Mouse (Mus musculus) limb, embryonic 12.5 days (tissue): Measurements from ENCODE around the gene Lmbrd2. TPM values are rescaled to one million over a fixed set of nuclear protein-coding genes. Genes with fewer than 3 reads are reported as not detected.

Experiments
- ATAC-seq: fragments of 200-750 bp; cut with Nextera tagmentation; 2 replicates; pipeline ENCODE4 v1.8.0; 2017; ENCODE audit warnings: low read depth, moderate TSS enrichment; ENCODE audit not compliant: insufficient number of reproducible peaks, insufficient read depth, low FRiP score, low TSS enrichment
- H3K27ac ChIP-seq: fragments of 300-500 bp; sonication (generic); 2 replicates; pipeline ENCODE4 v1.5.1; 2016; ENCODE audit warnings: mild to moderate bottlenecking, moderate library complexity
- H3K27me3 ChIP-seq: fragments of 300-500 bp; sonication (generic); 2 replicates; pipeline ENCODE4 v1.6.1; 2016; ENCODE audit warnings: mild to moderate bottlenecking, moderate library complexity
- H3K36me3 ChIP-seq: fragments of 300-500 bp; sonication (generic); 2 replicates; pipeline ENCODE4 v1.6.1; 2016; ENCODE audit warnings: mild to moderate bottlenecking, moderate library complexity
- H3K4me1 ChIP-seq: fragments of 300-500 bp; sonication (generic); replicated peaks from 2 replicates; pipeline ENCODE4 v1.6.1; 2016
- H3K4me2 ChIP-seq: fragments of 300-500 bp; sonication (generic); 2 replicates; pipeline ENCODE4 v1.6.1; 2016; ENCODE audit warnings: mild to moderate bottlenecking, moderate library complexity
- H3K4me3 ChIP-seq: fragments of 300-500 bp; sonication (generic); replicated peaks from 2 replicates; pipeline ENCODE4 v1.5.1; 2016; ENCODE audit warnings: mild to moderate bottlenecking
- H3K9ac ChIP-seq: fragments of 300-500 bp; sonication (generic); replicated peaks from 2 replicates; pipeline ENCODE4 v1.6.1; 2016; ENCODE audit warnings: mild to moderate bottlenecking, moderate library complexity
- H3K9me3 ChIP-seq: fragments of 300-500 bp; sonication (generic); 2 replicates; pipeline ENCODE4 v1.6.1; 2016; ENCODE audit warnings: mild to moderate bottlenecking, moderate library complexity
- WGBS: fragments of 180-500 bp; shearing (Covaris S2); methylation state at CpG from one replicate; pipeline ENCODE4 v1.1.7; 2016; 5-methylcytosine and 5-hydroxymethylcytosine counted together
- polyA plus RNA-seq: library from polyadenylated mRNA; unstranded; fragments of >200 nt; fragmentation: Nextera tagmentation; extraction: Ambion mirVana; gene quantifications from 2 replicates; pipeline ENCODE4 v1.2.1, GENCODE M21; 2016

Lmbrd2 gene
- 3.4 and 3.5 TPM in 2 replicates for polyA plus RNA-seq

DNA sequence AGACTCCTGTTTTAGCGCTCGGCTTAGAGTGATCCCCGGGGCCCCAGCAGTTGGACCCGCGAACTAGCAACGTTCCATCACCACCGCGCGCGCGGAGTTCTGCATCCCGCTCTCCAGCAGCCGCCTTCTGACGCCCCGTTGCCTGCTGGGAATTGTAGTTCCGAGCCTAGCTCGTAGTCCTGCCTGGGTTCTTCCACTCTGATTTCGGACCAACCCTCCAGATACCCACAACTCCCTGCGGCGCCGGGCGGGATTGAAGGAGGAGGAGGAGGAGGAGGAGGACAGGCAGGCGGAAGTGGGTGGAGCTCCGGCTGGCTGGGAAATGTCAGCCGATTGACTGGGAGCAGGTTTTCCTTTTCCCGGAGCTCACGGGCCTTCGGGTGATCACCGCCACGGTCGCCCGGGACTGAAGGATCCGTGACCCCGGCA is at the start of gene Lmbrd2:
TSS of gene Lmbrd2 (plus strand) at position 299 of the 429 bp plus-strand sequence.
- ATAC-seq, result peak; percentile 98
- H3K9ac ChIP-seq, result peak within 1 kb of the TSS; percentile 78
- peak within 1 kb of the TSS; percentile 78 for H3K4me3 ChIP-seq
- H3K27ac ChIP-seq, result peak within 1 kb of the TSS; percentile 83
- peaks cover 37% of the 10 kb centered on the region for H3K36me3 ChIP-seq
- H3K27me3 ChIP-seq, result no peaks in the 10 kb centered on the region
- peak within 1 kb of the TSS; percentile 76 for H3K4me2 ChIP-seq
- WGBS, result under 1% methylated on average over 34 of the region's 34 CpGs
- no peaks in the 10 kb centered on the region for H3K9me3 ChIP-seq
- peaks cover 16% of the 10 kb centered on the region for H3K4me1 ChIP-seq

DNA sequence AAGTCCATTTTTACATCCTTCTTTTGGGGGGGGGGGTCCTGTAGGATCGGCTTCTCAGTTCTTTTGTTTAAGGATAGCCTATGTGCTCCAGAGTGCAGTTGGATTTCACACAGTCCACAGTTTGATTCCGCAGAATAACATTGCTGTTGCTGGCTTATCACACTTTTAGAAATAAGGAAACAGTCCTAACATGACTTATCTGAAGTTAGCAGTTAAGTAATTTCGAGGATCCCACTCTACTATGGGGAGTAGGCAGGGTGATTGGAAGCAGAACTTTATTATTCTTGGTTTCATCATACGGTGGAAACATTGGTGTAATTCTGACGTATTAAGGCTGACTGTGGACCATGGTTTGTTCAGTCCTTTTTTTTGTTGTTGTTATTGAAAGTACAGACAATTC is 49.7 kb upstream of the Lmbrd2 start:
- no peak overlapping the region for H3K27ac ChIP-seq
- no peak overlapping the region for H3K4me2 ChIP-seq
- no peak overlapping the region for H3K9ac ChIP-seq
- no peak overlapping the region for H3K4me3 ChIP-seq
- no peaks in the 10 kb centered on the region for H3K27me3 ChIP-seq
- 97% methylated on average over 5 of the region's 5 CpGs for WGBS
- H3K36me3 ChIP-seq, result peaks cover 67% of the 10 kb centered on the region
- peaks cover 9% of the 10 kb centered on the region for H3K4me1 ChIP-seq
- H3K9me3 ChIP-seq, result no peaks in the 10 kb centered on the region
- ATAC-seq, result no peak

DNA sequence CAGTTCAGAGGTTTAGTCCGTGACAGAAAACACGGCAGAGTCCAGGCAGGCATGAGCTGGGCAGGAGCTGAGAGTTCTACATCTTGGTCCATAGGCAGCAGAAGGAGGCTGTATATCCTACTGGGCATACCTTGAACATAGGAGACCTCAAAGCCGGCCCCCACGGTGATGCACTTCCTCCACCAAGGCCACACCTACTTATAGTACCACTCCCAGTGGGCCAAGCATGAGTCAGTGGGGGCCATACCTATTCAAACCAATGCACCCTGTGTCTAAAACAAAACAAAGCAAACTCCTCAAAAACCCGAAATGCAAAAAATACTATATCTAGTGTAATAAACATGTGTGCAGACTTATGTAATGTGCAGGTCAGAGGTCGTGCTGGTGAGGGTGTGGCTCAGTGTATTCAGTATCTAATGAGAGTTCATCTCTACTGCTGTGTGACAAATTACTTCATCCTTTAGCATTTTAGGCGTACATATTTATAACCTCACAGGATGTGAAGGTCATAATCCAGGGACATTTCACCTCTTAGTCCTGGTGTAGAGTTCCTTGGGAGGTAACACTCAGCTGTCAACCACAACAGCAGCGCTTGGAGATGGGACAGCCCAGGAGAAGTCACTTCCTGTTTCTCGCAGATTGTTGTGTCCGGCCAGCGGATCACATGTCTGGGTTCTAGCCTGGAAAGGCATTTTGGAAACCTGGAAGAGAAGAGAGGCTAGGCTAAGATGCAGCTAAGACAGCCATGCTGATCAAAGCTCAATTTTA is 46.6 kb upstream of the Lmbrd2 start:
- peaks cover 64% of the 10 kb centered on the region for H3K36me3 ChIP-seq
- no peaks in the 10 kb centered on the region for H3K27me3 ChIP-seq
- no peaks in the 10 kb centered on the region for H3K9me3 ChIP-seq
- no peak overlapping the region for H3K4me3 ChIP-seq
- H3K27ac ChIP-seq, result no peak overlapping the region
- peak overlapping the region; percentile 7; the same call in 1 of the 2 replicates for H3K4me2 ChIP-seq
- no peak overlapping the region for H3K9ac ChIP-seq
- WGBS, result 75% methylated on average over 11 of the region's 11 CpGs
- no peak for ATAC-seq
- peaks cover 9% of the 10 kb centered on the region for H3K4me1 ChIP-seq

DNA sequence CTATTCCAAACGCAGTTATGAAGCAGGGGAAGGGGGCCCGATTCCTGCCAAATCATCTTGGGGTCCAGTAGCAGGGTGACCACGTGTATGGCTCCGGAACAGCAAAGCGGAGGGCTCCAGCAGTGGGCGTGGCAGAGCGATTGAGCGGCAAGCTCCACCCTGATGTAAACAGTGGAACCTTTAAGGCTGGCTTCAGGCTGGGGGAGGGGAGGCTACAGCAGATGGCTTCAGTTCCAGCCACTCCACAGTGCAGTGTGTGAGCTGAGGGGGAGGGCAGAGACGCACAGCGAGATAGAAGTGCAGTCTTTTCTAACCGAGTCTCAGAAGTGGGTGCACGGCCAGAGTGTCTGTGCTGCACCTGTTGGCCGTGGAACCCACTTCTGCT is 46.0 kb upstream of the Lmbrd2 start:
- no peak overlapping the region for H3K27ac ChIP-seq
- WGBS, result 24% methylated on average over 13 of the region's 13 CpGs
- peak overlapping the region; percentile 7; the same call in 1 of the 2 replicates for H3K4me2 ChIP-seq
- no peaks in the 10 kb centered on the region for H3K27me3 ChIP-seq
- H3K9ac ChIP-seq, result no peak overlapping the region
- H3K4me3 ChIP-seq, result no peak overlapping the region
- ATAC-seq, result peak; percentile 87; the same call in 1 of the 2 replicates
- peaks cover 9% of the 10 kb centered on the region for H3K4me1 ChIP-seq
- peaks cover 64% of the 10 kb centered on the region for H3K36me3 ChIP-seq
- H3K9me3 ChIP-seq, result no peaks in the 10 kb centered on the region

DNA sequence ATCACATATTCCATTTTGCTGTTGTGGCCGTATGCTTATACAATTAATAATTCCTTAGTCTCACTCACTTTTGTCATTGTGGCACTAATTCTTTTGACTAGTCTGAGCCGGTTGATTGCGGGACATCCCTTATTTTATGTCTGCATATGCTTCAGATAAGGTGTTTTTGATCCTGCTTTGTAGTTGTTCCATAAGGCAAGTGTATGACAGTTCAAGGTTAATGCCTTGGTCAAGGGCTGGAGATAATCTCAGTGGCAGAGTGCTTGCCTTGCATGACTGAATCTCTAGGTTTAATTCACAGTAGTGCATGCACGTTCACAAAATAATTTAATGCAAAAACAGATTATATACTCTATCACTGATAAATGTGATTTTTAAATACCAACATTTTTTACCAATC is 43.5 kb upstream of the Lmbrd2 start:
- 96% methylated on average over 4 of the region's 4 CpGs for WGBS
- Histone ChIP-seq H3K27ac (no peak overlapping the region), H3K4me3 (no peak overlapping the region), H3K4me1 (peaks cover 9% of the 10 kb centered on the region), H3K27me3 (no peaks in the 10 kb centered on the region), H3K9me3 (no peaks in the 10 kb centered on the region), H3K9ac (no peak overlapping the region), H3K4me2 (no peak overlapping the region), H3K36me3 (peaks cover 77% of the 10 kb centered on the region)
- no peak for ATAC-seq

DNA sequence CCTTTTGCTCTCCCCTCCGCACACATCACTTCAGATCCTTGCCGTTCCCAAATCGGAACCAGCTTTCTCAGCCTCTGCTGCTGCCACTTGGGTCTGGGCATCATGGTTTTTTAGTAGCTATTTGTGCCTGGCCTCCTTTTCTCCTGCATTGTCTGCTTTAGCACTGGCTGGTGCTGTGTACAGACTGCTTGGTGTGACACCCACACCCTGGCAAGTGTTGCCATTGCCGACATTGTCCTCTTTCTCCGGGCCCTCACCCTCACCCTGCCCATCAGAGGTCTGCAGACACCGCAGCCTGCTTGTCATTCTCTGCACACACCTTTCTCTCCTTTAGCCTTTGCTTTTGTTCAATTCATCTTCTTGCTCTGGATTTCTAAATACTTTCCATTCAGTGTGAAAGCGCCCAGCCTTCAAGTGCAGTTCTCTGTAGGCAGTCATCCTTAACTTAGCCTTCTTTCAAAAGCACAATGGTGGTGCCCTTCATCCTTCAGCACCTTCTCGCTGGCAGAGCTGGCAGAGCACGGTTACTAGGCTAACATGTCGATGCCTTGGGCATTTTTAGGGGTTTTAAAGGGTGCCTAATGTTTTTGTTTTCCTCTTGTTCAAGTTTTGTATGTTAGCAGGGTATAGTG is 39.8 kb upstream of the Lmbrd2 start:
- H3K9me3 ChIP-seq, result no peaks in the 10 kb centered on the region
- H3K9ac ChIP-seq, result no peak overlapping the region
- no peaks in the 10 kb centered on the region for H3K27me3 ChIP-seq
- H3K36me3 ChIP-seq, result peaks cover 87% of the 10 kb centered on the region
- no peak overlapping the region for H3K27ac ChIP-seq
- H3K4me1 ChIP-seq, result no peaks in the 10 kb centered on the region
- WGBS, result 95% methylated on average over 10 of the region's 10 CpGs
- no peak overlapping the region for H3K4me2 ChIP-seq
- no peak for ATAC-seq
- no peak overlapping the region for H3K4me3 ChIP-seq

DNA sequence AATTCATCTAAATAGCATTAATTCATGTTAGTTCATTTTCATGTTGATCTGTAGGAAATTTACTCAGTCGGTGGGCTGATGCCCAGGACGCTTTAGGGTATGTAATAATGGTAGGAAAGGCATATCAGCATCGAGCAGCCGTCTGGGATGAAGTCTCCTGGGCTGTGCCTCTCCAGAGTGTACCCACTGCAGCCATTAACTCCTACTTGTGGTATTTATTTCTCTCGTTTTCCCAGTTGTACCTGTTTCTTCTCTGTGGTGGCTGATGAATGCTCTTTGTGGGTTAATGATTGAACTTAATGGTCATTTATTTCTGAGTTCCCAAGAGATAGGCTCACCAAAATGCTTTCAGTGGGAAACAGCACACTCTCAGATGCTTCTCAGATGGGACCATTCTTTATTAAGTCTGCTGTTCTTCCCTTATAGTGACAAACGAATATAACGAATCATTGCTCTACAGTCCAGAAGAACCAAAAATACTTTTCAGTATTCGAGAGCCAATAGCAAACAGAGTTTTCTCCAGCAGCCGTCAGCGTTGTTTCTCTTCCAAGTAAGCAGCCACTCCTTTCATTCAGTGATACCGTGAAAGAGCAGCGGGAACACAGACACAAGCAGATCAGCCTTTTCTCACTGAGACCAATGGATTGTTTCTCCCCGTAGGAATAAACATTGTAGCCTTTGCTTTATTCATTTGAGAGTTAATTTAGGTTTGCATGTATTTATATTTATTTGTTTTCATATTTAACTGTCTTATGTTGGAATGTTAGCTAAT is 33.9 kb upstream of the Lmbrd2 start:
- WGBS, result 90% methylated on average over 13 of the region's 13 CpGs
- Histone ChIP-seq H3K27ac (no peak overlapping the region), H3K36me3 (peaks cover 73% of the 10 kb centered on the region), H3K9ac (no peak overlapping the region), H3K4me3 (no peak overlapping the region), H3K27me3 (no peaks in the 10 kb centered on the region), H3K4me2 (no peak overlapping the region), H3K9me3 (no peaks in the 10 kb centered on the region), H3K4me1 (no peaks in the 10 kb centered on the region)
- ATAC-seq, result no peak

DNA sequence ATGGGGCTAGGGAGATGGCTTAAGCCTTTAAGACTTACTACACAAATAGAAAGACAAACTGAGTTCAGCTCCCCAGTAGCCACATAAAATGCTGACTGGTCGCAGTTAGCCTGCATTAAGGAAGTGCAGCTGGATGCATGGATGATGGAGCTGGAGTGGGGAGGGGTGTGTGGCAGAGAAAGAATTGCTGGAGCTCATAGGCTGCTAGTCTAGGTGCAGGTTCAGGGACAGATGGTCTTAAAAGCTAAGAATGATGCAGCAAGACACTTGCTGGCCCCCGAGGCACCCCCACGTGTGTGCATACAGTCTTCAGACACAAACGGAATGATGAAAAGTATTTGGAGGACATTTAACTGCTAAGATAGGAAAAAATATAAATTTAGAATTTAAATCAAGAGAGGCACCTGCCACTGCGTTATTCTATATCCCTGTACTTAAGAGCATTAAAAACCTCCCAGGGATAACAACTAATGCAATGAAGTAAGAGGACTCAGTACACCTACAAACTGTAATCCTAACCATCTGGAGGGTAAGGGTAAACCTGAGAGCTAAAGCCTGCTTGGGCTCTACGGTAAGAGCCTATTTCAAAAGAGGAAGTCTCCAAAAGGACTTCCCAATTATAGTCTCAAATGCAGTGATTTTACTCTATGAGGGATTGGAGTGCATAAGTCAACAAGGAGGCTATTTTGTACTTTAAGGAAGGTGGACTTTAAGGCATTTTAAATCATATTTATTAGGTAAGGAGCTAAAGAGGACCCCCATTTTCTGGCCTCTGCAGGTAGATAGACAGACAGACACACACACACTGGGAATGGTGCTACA is 29.6 kb upstream of the Lmbrd2 start:
- Histone ChIP-seq H3K9ac (no peak overlapping the region), H3K27me3 (no peaks in the 10 kb centered on the region), H3K4me3 (no peak overlapping the region), H3K27ac (no peak overlapping the region), H3K9me3 (no peaks in the 10 kb centered on the region), H3K36me3 (peaks cover 73% of the 10 kb centered on the region), H3K4me1 (no peaks in the 10 kb centered on the region), H3K4me2 (no peak overlapping the region)
- no peak for ATAC-seq
- 83% methylated on average over 6 of the region's 6 CpGs for WGBS

DNA sequence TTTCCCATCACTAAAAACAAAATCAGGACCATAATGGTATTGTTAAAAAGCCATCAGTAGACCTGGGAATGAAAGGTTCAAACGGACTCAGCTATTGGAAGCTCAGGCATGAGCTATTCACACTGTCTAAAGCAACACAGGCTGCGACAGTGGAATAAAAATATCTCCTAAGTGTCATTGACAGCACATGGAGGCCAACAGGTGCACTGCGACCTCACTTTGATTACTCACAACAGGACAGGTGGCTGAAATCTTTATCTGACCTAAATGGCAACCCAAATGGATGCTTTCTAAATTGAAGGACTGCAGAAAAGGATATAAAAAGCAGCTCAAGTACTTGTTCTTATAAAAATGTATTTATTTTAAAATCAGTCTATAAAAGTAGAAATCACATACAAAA is 28.7 kb upstream of the Lmbrd2 start:
- ATAC-seq, result no peak
- H3K27ac ChIP-seq, result no peak overlapping the region
- no peak overlapping the region for H3K4me2 ChIP-seq
- 84% methylated on average over 3 of the region's 3 CpGs for WGBS
- peaks cover 75% of the 10 kb centered on the region for H3K36me3 ChIP-seq
- no peak overlapping the region for H3K4me3 ChIP-seq
- no peaks in the 10 kb centered on the region for H3K4me1 ChIP-seq
- H3K27me3 ChIP-seq, result no peaks in the 10 kb centered on the region
- no peaks in the 10 kb centered on the region for H3K9me3 ChIP-seq
- no peak overlapping the region for H3K9ac ChIP-seq

DNA sequence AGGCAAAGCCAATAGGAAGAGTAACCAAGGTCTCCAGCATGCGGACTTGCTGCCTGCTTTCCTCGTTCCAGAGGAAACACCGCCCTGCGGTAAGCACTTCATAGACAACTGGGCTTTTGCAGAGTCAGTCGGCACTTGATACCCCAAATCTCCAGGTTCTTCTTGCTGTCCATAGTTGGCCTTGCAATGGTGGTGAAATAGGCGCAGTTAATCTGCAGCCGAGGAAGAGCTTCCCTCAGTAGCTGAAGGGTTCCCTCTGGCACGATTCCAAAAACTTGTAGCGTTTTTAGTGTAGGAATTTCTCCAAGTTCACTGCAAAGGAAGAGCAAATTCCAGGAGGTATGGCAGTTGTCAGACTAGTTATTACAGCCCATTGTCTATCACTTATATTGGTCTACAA is 26.8 kb upstream of the Lmbrd2 start:
- Histone ChIP-seq H3K27ac (no peak overlapping the region), H3K9ac (no peak overlapping the region), H3K4me3 (no peak overlapping the region), H3K36me3 (peaks cover 80% of the 10 kb centered on the region), H3K27me3 (no peaks in the 10 kb centered on the region), H3K4me2 (no peak overlapping the region), H3K9me3 (no peaks in the 10 kb centered on the region), H3K4me1 (no peaks in the 10 kb centered on the region)
- ATAC-seq, result no peak
- WGBS, result 85% methylated on average over 9 of the region's 9 CpGs
